Mouse (Mus musculus) kidney, postnatal 0 days (tissue): ENCODE measurements around the gene Pfkm. TPM values are rescaled to one million over a fixed set of nuclear protein-coding genes. Genes with fewer than 3 reads are reported as not detected.

Experiments used
- ATAC-seq: fragments of 200-750 bp; cut with Nextera tagmentation; replicated peaks from 2 replicates; pipeline ENCODE4 v1.8.0; 2017; ENCODE audit warnings: low read depth, moderate number of reproducible peaks, moderate TSS enrichment, moderate library complexity; ENCODE audit not compliant: low FRiP score
- DNase-seq: peaks from one replicate; pipeline ENCODE4 v3.0.0-alpha.2; 2016; ENCODE audit warnings: low spot score
- H3K27ac ChIP-seq: fragments of 300-500 bp; sonication (generic); 2 replicates; pipeline ENCODE4 v1.5.1; 2014; ENCODE audit warnings: mild to moderate bottlenecking
- H3K27me3 ChIP-seq: fragments of 300-500 bp; sonication (generic); 2 replicates; pipeline ENCODE4 v1.6.1; 2014; ENCODE audit warnings: low read length, mixed read lengths; ENCODE audit not compliant: insufficient read depth
- H3K36me3 ChIP-seq: fragments of 300-500 bp; sonication (generic); 2 replicates; pipeline ENCODE4 v1.6.1; 2014; ENCODE audit warnings: low read length, mixed read lengths; ENCODE audit not compliant: insufficient read depth
- H3K4me1 ChIP-seq: fragments of 300-500 bp; sonication (generic); replicated peaks from 2 replicates; pipeline ENCODE4 v1.6.1; 2014; ENCODE audit warnings: antibody characterized with exemption, low read length, mixed read lengths; ENCODE audit not compliant: insufficient read depth
- H3K4me2 ChIP-seq: fragments of 300-500 bp; sonication (generic); 2 replicates; pipeline ENCODE4 v1.6.1; 2014; ENCODE audit warnings: mild to moderate bottlenecking, low read length, moderate library complexity, mixed read lengths
- H3K4me3 ChIP-seq: fragments of 300-500 bp; sonication (generic); replicated peaks from 2 replicates; pipeline ENCODE4 v1.5.1; 2014; ENCODE audit warnings: low read depth, low read length
- H3K9ac ChIP-seq: fragments of 300-500 bp; sonication (generic); 2 replicates; pipeline ENCODE4 v1.6.1; 2014; ENCODE audit warnings: low read depth, low read length
- H3K9me3 ChIP-seq: fragments of 300-500 bp; sonication (generic); replicated peaks from 2 replicates; pipeline ENCODE4 v1.6.1; 2016; ENCODE audit warnings: low read length, inconsistent platforms, mixed read lengths
- CTCF ChIP-seq: IDR thresholded peaks from 2 replicates; pipeline ENCODE4 v1.5.1; 2016; ENCODE audit warnings: antibody characterized with exemption, low read depth, mild to moderate bottlenecking, moderate library complexity
- WGBS: fragments of 180-500 bp; shearing (Covaris S2); extraction: QIAGEN DNeasy Blood & Tissue Kit; methylation state at CpG from one replicate; pipeline ENCODE4 v1.1.7; 2014; 5-methylcytosine and 5-hydroxymethylcytosine counted together
- polyA plus RNA-seq: library from polyadenylated mRNA; unstranded; fragments of >200 nt; fragmentation: Nextera tagmentation; extraction: Ambion mirVana; gene quantifications from 2 replicates; pipeline ENCODE4 v1.2.1, GENCODE M21; 2015

Gene Pfkm
- 34.2 and 35.3 TPM in 2 replicates for polyA plus RNA-seq

DNA sequence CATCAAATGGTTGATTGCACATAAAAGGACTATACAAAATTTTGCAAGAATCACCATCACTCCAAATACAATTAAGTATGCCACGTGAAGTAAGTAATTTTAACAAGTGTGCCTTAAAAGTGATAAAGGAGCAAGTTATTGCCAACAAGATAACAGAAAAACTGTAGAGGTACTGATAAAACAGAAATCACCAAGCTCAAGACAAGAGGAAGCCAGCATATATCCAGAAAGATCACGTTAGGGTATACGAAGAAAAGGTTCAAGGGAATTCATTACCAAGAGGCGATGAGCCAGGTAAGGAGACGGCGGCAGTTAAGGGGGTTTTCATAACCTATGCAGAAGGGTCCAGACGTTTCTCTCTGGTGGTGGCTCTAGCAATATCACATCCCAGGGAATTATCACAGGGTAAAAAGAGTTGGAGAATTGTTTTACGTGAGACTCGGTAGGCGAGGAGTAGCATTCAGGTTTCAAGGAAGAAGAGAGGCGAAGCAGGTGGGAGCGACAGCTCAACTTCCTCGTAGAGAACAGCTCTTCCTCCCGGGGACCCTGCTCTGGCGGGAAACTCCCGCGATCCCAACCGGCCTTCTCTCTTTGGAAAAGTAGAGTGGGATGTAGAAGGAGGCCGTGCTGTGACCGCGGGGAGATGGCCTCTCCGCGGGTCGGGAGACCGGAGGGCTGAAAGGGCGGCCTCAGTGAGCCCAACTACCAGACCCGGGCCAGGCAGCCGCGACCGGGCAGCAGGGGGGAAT lies at the start of gene Pfkm:
Pfkm (plus strand) TSS at position 218 of the 749 bp plus-strand sequence.
- under 1% methylated on average over 28 of the region's 30 CpGs for WGBS
- TF ChIP-seq CTCF: no peak
- H3K4me2 ChIP-seq: peak within 1 kb of the TSS; percentile 77
- peaks cover 9% of the 10 kb centered on the region; the same call in 1 of the 2 replicates for H3K4me1 ChIP-seq
- peak within 1 kb of the TSS; percentile 94 for H3K9ac ChIP-seq
- no peak for DNase-seq
- H3K27me3 ChIP-seq: no peaks in the 10 kb centered on the region
- H3K9me3 ChIP-seq: no peaks in the 10 kb centered on the region
- H3K4me3 ChIP-seq: peak within 1 kb of the TSS; percentile 96
- ATAC-seq: no peak
- H3K27ac ChIP-seq: peak within 1 kb of the TSS; percentile 98
- no peaks in the 10 kb centered on the region for H3K36me3 ChIP-seq

DNA sequence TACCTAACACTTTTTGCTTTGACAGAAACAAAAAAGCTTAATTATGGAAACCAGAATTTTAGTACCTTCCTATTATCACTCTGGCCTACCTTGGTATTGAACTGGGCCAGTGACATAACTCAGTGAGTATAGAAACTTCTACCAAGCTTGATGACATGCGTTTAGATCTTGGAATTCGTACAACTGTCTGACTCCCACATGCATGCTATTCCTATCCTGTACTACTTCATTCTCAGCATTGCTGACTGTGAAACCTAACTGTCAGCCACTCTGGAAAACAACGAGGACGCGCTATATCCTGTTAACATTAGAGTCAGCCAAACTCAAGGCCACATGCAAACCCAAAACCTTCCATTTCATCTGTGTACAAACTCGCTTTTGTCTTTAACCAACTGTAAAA lies 48.4 kb upstream of the Pfkm start:
- no peaks in the 10 kb centered on the region for H3K9me3 ChIP-seq
- no peak for DNase-seq
- H3K9ac ChIP-seq: no peak overlapping the region
- WGBS: 91% methylated on average over 6 of the region's 6 CpGs
- H3K27me3 ChIP-seq: no peaks in the 10 kb centered on the region
- H3K4me3 ChIP-seq: no peak overlapping the region
- H3K36me3 ChIP-seq: peaks cover 69% of the 10 kb centered on the region
- no peak overlapping the region for H3K27ac ChIP-seq
- no peak for ATAC-seq
- no peak for TF ChIP-seq CTCF
- no peak overlapping the region for H3K4me2 ChIP-seq
- no peaks in the 10 kb centered on the region for H3K4me1 ChIP-seq

DNA sequence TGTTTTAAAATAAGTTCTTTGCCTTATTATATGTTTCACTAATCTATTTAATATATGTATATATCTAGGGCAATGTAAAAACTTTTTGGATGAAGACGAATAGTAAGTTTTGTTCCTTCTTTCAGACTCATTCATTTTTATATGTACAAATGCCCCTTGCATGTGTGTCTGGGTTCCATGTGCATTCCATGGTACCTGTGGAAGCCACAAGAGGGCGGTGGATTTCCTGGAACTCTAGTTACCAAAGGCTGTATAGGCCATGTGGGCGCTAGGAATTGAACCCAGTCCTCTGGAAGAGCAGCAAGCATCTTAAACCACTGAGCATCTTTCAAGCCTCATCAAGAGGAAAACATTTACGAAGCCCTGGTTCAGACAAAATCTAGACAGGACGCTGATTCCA lies 48.0 kb upstream of the Pfkm start:
- Histone ChIP-seq H3K4me1 (no peaks in the 10 kb centered on the region), H3K36me3 (peaks cover 69% of the 10 kb centered on the region), H3K9ac (no peak overlapping the region), H3K4me3 (no peak overlapping the region), H3K4me2 (no peak overlapping the region), H3K9me3 (no peaks in the 10 kb centered on the region), H3K27ac (no peak overlapping the region), H3K27me3 (no peaks in the 10 kb centered on the region)
- ATAC-seq: no peak
- WGBS: 94% methylated on average over 5 of the region's 5 CpGs
- DNase-seq: no peak
- TF ChIP-seq CTCF: peak; percentile 35; the same call in 1 of the 2 replicates

DNA sequence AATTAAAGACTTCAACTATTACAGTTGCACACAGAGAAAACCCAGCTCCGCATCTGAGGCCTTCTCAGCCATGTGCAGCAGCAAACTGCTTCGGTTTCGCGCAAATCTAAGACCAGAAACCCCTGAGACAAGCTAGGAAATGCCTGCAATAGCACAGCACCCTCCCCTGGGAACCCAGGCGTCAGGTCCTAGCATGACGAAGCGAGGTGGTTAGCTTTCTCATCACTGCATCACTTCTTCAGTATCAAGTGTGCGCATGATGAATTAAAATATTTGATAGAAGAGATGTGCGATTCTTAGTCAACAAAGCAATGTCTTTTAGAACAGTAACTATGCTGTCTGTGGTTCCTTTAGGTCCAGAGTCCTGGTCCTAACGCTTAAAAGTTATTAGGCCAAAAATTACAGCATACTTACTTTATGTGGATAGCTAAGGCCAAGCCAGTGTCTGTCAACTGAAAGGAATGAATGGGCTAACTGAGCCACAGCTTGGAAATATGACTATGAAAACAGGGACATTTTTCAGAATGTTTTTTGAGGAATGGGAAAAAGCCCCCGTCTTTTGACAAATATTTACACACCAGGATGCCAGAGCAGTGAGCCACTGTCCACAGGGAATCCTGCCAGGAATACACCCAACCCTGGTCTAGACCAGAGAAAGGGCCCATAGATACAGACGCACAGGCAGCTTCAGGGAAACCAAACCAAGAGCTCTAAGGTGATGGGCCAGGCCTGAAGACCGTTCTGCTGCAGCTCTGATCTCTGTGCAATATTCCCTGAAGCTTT lies 43.3 kb upstream of the Pfkm start:
- Histone ChIP-seq H3K27ac (no peak overlapping the region), H3K36me3 (peaks cover 49% of the 10 kb centered on the region), H3K4me2 (no peak overlapping the region), H3K4me3 (no peak overlapping the region), H3K9ac (no peak overlapping the region), H3K9me3 (no peaks in the 10 kb centered on the region), H3K27me3 (no peaks in the 10 kb centered on the region), H3K4me1 (no peaks in the 10 kb centered on the region)
- ATAC-seq: no peak
- WGBS: 90% methylated on average over 13 of the region's 13 CpGs
- no peak for TF ChIP-seq CTCF
- no peak for DNase-seq

DNA sequence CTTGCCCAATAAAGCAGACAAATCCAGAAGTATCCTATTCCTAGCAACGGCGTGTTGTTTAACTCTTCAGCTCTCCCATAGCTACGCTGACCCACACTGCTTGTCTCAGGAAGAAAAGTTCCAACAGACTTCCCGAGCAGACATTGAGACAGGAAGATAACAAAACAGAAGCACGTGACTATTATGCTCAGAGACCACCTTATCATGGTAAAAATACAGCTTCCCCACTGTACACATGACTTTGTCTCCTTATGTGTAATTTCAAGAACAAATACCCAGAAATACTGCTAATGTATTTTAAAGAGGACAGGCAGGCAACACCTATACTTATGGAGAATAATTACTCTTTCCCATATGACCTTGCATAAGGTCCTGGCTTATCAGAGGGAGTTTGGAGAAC lies 40.7 kb upstream of the Pfkm start:
- no peak overlapping the region for H3K4me2 ChIP-seq
- ATAC-seq (no peak), DNase-seq (no peak)
- no peaks in the 10 kb centered on the region for H3K9me3 ChIP-seq
- peaks cover 34% of the 10 kb centered on the region for H3K36me3 ChIP-seq
- no peaks in the 10 kb centered on the region for H3K27me3 ChIP-seq
- H3K4me3 ChIP-seq: no peak overlapping the region
- H3K27ac ChIP-seq: no peak overlapping the region
- WGBS: 88% methylated on average over 5 of the region's 5 CpGs
- H3K9ac ChIP-seq: no peak overlapping the region
- no peak for TF ChIP-seq CTCF
- H3K4me1 ChIP-seq: no peaks in the 10 kb centered on the region

DNA sequence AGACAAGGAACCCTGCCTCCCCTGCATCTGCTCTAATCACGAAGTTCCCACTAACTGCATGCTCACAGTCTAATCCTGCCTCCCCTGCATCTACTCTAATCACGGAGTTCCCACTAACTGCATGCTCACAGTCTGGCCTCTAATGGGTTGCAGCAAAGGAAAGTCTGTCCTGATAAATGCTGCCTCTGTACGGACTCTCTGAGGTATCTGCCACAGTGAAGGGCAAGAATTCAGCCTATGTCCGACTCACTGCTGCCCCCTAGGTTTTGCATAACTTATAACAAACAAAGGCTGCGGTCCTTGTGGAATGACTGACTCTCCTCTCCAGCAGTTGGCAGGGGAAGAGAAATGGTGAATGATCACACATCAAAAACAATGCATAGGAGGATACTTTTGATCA lies 37.1 kb upstream of the Pfkm start:
- H3K27me3 ChIP-seq: no peaks in the 10 kb centered on the region
- peak; percentile 72 for TF ChIP-seq CTCF
- H3K27ac ChIP-seq: no peak overlapping the region
- peaks cover 42% of the 10 kb centered on the region for H3K36me3 ChIP-seq
- ATAC-seq: no peak
- H3K4me3 ChIP-seq: no peak overlapping the region
- no peaks in the 10 kb centered on the region for H3K4me1 ChIP-seq
- no peak overlapping the region for H3K4me2 ChIP-seq
- 35% methylated on average over 5 of the region's 5 CpGs for WGBS
- no peak overlapping the region for H3K9ac ChIP-seq
- DNase-seq: peak; percentile 85
- no peaks in the 10 kb centered on the region for H3K9me3 ChIP-seq
